Mouse (Mus musculus): ENCODE data around the gene Fut9. TPM values are rescaled to one million over a fixed set of nuclear protein-coding genes. Genes with fewer than 3 reads are reported as not detected.

The Fut9 gene
- total and polyA plus RNA-seq, 3 experiments: 0.49 TPM; not detected in 2

DNA sequence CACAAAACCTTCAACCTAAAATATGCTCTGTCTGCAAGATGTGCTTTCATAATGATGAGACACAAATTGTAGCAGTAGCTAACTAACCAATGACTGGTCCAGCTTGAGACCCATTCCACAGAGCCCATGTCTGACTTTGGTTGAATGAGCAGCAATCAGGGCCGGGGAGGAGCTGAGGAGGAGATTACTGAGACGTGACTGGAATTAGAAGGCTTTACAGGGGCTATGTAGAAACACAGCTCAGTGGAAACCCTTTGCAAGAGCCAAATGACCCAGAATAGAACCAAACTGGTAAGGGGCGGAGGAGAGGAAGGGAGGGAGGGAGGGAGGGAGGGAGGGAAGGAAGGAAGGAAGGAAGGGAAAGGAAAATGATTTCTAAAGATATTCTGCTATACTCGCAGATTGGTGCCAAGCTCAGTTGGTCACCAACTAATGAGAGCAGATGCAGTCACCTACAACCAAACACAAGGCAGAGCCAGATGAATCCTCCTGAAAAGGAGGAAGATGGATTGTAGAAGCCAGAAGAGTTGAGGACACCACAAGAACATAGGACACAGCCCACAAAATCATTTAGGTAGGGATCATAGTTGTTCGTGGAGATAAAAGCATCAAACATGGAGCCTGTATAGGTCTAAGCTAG is 42.0 kb downstream of the Fut9 start:
- Histone ChIP-seq H3K4me3 (ENCODE audit: low read depth, low read length) (no peak overlapping the region), H3K4me1 (ENCODE audit: insufficient read depth, low read depth, low read length) (no peaks in the 10 kb centered on the region), H3K27me3 (ENCODE audit: insufficient read depth, low read length) (no peaks in the 10 kb centered on the region), H3K36me3 (replicated peaks) (no peaks in the 10 kb centered on the region), H3K9me3 (replicated peaks) (no peaks in the 10 kb centered on the region)
- no peak for TF ChIP-seq CTCF (IDR thresholded peaks at IDR 0.05; ENCODE audit: low read depth, low read length)
- no peak for TF ChIP-seq GATA1 (IDR thresholded peaks at IDR 0.05; ENCODE audit: borderline replicate concordance, low read length)
- no peak for TF ChIP-seq GATA2 (IDR thresholded peaks at IDR 0.05; ENCODE audit: borderline replicate concordance, low read depth, low read length)
- ATAC-seq (ENCODE audit: extremely low read depth, insufficient number of reproducible peaks, low FRiP score, poor library complexity, severe bottlenecking): no peak
- DNase-seq (ENCODE audit: low spot score): no peak

DNA sequence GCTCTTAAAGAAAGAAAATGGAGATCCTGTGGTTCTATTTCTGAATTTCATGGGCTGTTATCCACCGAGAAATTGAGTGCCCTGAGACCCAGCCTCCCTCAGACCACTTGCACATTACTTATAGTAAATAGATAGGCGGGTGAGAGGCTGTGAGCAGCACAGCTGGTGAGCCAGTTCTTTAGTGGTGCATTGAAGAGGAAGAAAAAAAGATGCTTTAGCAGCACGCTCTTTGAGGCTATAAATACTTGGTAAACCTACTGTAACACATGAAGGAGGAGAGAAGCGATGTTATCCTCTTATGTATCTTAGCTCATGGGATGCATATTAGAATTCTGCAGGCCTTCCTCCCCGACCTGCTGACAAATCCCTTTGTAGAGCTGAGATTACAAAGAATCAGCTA is 58.5 kb downstream of the Fut9 start:
- no peak for TF ChIP-seq GATA1 (IDR thresholded peaks at IDR 0.05; ENCODE audit: borderline replicate concordance, low read length)
- TF ChIP-seq POLR2AphosphoS5 (IDR thresholded peaks at IDR 0.05; ENCODE audit: insufficient replicate concordance, low read depth, low read length): no peak
- TF ChIP-seq GATA2 (IDR thresholded peaks at IDR 0.05; ENCODE audit: borderline replicate concordance, low read depth, low read length): no peak
- no peak for TF ChIP-seq CTCF (IDR thresholded peaks at IDR 0.05; ENCODE audit: low read depth, low read length)
- no peak for TF ChIP-seq TAL1 (conservative IDR thresholded peaks at IDR 0.05; ENCODE audit: low read depth, low read length)
- Histone ChIP-seq H3K4me1 (ENCODE audit: insufficient read depth, low read depth, low read length) (no peaks in the 10 kb centered on the region), H3K9me3 (replicated peaks) (no peaks in the 10 kb centered on the region), H3K36me3 (replicated peaks) (no peaks in the 10 kb centered on the region), H3K4me3 (ENCODE audit: low read depth, low read length) (no peak overlapping the region), H3K27me3 (ENCODE audit: insufficient read depth, low read length) (no peaks in the 10 kb centered on the region)
- ATAC-seq (ENCODE audit: extremely low read depth, insufficient number of reproducible peaks, low FRiP score, poor library complexity, severe bottlenecking): no peak
- no peak for DNase-seq (ENCODE audit: low spot score)

DNA sequence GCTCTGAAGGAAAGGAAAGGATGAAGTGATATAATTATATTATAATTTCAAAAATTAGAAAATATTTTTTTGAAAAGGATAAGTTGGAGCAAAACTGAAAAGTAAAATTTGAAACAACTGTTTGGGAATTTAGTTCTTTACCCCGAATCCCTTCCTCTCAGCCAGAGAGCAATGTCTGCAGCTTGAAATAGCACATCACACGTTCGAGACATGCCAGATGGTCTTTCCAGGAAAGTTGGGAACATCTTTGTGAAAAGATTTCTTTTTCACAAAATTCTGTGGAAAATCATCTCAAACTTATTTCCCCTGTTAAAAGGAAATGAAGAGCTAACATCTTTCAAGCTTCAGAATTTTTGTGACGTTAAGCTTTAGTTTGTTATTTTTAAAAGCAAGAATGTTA is 61.3 kb downstream of the Fut9 start:
- Histone ChIP-seq H3K4me3 (ENCODE audit: low read depth, low read length) (no peak overlapping the region), H3K36me3 (replicated peaks) (no peaks in the 10 kb centered on the region), H3K9me3 (replicated peaks) (no peaks in the 10 kb centered on the region), H3K4me1 (ENCODE audit: insufficient read depth, low read depth, low read length) (no peaks in the 10 kb centered on the region), H3K27me3 (ENCODE audit: insufficient read depth, low read length) (no peaks in the 10 kb centered on the region)
- no peak for ATAC-seq (ENCODE audit: extremely low read depth, insufficient number of reproducible peaks, low FRiP score, poor library complexity, severe bottlenecking)
- DNase-seq (ENCODE audit: low spot score): no peak
- TF ChIP-seq TAL1 (conservative IDR thresholded peaks at IDR 0.05; ENCODE audit: low read depth, low read length) (no peak), CTCF (IDR thresholded peaks at IDR 0.05; ENCODE audit: low read depth, low read length) (no peak), GATA2 (IDR thresholded peaks at IDR 0.05; ENCODE audit: borderline replicate concordance, low read depth, low read length) (no peak), GATA1 (IDR thresholded peaks at IDR 0.05; ENCODE audit: borderline replicate concordance, low read length) (no peak), POLR2AphosphoS5 (IDR thresholded peaks at IDR 0.05; ENCODE audit: insufficient replicate concordance, low read depth, low read length) (no peak)

DNA sequence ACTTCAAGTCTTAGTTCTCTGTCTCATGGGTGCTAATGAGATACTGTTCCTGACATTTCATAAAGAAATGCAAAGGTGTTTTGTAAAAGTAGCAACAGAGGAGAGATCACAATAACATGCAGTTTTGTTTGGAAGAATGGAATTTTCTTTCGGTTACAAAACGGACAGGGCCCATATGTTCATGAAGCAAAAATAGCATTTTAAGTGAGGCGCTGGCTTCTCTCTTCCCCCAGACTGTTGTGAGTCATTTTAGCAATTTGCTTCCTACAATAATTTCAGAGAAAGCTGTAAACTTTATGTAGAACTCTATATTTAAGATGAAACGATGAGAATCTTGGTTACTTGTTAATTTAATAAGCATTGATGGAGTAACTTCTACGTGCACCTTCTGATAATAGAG is 78.5 kb downstream of the Fut9 start:
- Histone ChIP-seq H3K4me1 (ENCODE audit: insufficient read depth, low read depth, low read length) (no peaks in the 10 kb centered on the region), H3K27me3 (ENCODE audit: insufficient read depth, low read length) (no peaks in the 10 kb centered on the region), H3K9me3 (replicated peaks) (no peaks in the 10 kb centered on the region), H3K4me3 (ENCODE audit: low read depth, low read length) (no peak overlapping the region), H3K36me3 (replicated peaks) (no peaks in the 10 kb centered on the region)
- no peak for TF ChIP-seq TAL1 (conservative IDR thresholded peaks at IDR 0.05; ENCODE audit: low read depth, low read length)
- no peak for ATAC-seq (ENCODE audit: extremely low read depth, insufficient number of reproducible peaks, low FRiP score, poor library complexity, severe bottlenecking)
- DNase-seq (ENCODE audit: low spot score): no peak

DNA sequence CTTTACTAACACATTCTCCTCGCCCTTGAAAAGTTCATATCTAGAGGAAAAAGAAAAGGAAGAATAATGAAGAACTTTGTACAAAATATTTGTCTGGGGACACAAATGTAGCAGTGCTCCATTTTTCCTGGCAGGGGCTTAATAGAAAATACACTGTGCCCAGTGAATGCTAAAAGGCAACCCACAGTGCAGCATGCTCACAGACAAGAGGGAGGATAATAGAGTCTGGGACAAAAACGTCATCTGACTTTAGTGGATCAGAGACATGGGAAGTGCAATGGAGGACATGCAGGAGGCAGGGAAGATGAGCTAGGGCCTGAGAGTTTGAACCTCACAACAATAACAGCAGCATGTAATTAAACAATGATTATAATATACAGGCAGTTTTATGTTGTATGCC is 86.1 kb downstream of the Fut9 start:
- Histone ChIP-seq H3K4me3 (ENCODE audit: low read depth, low read length) (no peak overlapping the region), H3K27me3 (ENCODE audit: insufficient read depth, low read length) (no peaks in the 10 kb centered on the region), H3K9me3 (replicated peaks) (no peaks in the 10 kb centered on the region), H3K4me1 (ENCODE audit: insufficient read depth, low read depth, low read length) (no peaks in the 10 kb centered on the region), H3K36me3 (replicated peaks) (no peaks in the 10 kb centered on the region)
- TF ChIP-seq CTCF (IDR thresholded peaks at IDR 0.05; ENCODE audit: low read depth, low read length) (no peak), GATA1 (IDR thresholded peaks at IDR 0.05; ENCODE audit: borderline replicate concordance, low read length) (no peak), POLR2AphosphoS5 (IDR thresholded peaks at IDR 0.05; ENCODE audit: insufficient replicate concordance, low read depth, low read length) (no peak), GATA2 (IDR thresholded peaks at IDR 0.05; ENCODE audit: borderline replicate concordance, low read depth, low read length) (no peak), TAL1 (conservative IDR thresholded peaks at IDR 0.05; ENCODE audit: low read depth, low read length) (no peak)
- ATAC-seq (ENCODE audit: extremely low read depth, insufficient number of reproducible peaks, low FRiP score, poor library complexity, severe bottlenecking) (no peak), DNase-seq (ENCODE audit: low spot score) (no peak)

DNA sequence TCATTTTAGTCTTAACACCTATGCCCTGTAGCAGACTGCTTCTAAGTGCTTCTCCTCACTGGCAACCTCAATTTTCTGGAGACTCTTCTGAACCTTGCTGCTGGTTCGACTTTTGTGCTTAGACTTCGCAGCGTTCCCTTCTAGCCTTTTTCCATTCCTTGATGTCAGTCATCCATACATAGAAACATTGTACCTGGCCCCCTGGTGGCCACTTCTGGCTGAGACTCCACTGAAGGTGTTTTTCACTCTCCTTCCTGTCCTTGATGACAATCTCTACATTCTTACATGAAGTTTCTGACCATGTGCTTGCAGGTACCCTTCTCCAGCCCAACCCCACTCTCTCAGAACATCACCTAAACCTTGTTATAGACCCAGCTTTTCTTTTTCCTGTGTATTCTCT is 115.1 kb downstream of the Fut9 start:
- DNase-seq (ENCODE audit: low spot score): no peak
- no peak overlapping the region for H3K4me3 ChIP-seq (ENCODE audit: low read depth, low read length)
- H3K4me1 ChIP-seq (ENCODE audit: insufficient read depth, low read depth, low read length): peaks cover 11% of the 10 kb centered on the region; the same call in 1 of the 2 replicates

More for the DNA sequence above, 115.1 kb downstream of the Fut9 start:
- Histone ChIP-seq H3K27me3 (ENCODE audit: insufficient read depth, low read length) (no peaks in the 10 kb centered on the region), H3K9me3 (replicated peaks) (no peaks in the 10 kb centered on the region), H3K36me3 (replicated peaks) (no peaks in the 10 kb centered on the region)
- 0 out of 2 replicates have a peak, but pooled peaks have one; percentile 28 for ATAC-seq (ENCODE audit: extremely low read depth, insufficient number of reproducible peaks, low FRiP score, poor library complexity, severe bottlenecking)
- no peak for TF ChIP-seq TAL1 (conservative IDR thresholded peaks at IDR 0.05; ENCODE audit: low read depth, low read length)
- TF ChIP-seq POLR2AphosphoS5 (IDR thresholded peaks at IDR 0.05; ENCODE audit: insufficient replicate concordance, low read depth, low read length): no peak
- no peak for TF ChIP-seq GATA1 (IDR thresholded peaks at IDR 0.05; ENCODE audit: borderline replicate concordance, low read length)
- TF ChIP-seq CTCF (IDR thresholded peaks at IDR 0.05; ENCODE audit: low read depth, low read length): no peak
- no peak for TF ChIP-seq GATA2 (IDR thresholded peaks at IDR 0.05; ENCODE audit: borderline replicate concordance, low read depth, low read length)

Data from G1E (cell line).